In the genomic region with DNA sequence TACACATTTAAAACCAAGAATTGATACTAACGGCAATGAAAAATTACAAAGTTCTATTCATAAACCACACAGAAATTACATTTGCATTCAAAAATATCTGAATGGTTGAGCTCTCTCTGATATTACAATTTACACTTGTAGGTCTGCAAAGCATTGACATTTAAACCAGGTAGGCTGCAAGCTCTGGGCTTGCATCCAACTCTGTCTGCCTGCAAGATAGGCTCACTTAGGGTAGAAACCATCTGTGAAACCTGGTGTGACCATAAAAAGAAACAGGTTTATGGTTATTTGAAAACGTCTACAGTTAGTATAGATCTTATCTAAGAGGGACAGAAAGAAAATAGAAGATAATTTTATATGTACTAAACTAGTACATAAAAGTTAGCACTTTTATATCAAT, we compare ENCODE assay signal across 13 mouse cellular contexts. TPM values are rescaled to one million over a fixed set of nuclear protein-coding genes. Genes with fewer than 3 reads are reported as not detected.
DNase-seq lines count a peak whose midpoint lies in the region.
"Had no signal": no experiment of that assay in that cellular context is flagged by ENCODE, and none has a peak within 500 bp of the region (broad histone marks: within the 10 kb centered on the region; RNA-seq: fewer than 3 reads in every experiment).

No protein-coding gene starts in this region.

- intact Hi-C loops in left cerebral cortex, postnatal 4 days (cut with DNase I) = no loop called here
- intact Hi-C loops in left cerebral cortex, postnatal 14 days (cut with DNase I) = no loop called here

- peak; percentile 36 for DNase-seq in gastrocnemius, adult 18-20 months (ENCODE audit: low spot score)
- DNase-seq in gastrocnemius, postnatal 25 days = no peak
- DNase-seq in left cerebral cortex, postnatal 4 days = peak; percentile 17
- DNase-seq in left cerebral cortex, postnatal 14 days (ENCODE audit: low spot score in 2 of 2) = no peak
- peak; percentile 68 for DNase-seq in cerebellum, adult 11-12 months
- peak; percentile 50 for DNase-seq in fat pad, adult 2 months (ENCODE audit: extremely low read depth, low read depth, low spot score)
- no peak for DNase-seq in urinary bladder, postnatal 36 days (ENCODE audit: low spot score in 2 of 2)
- no peak for DNase-seq in spleen, adult 12 weeks (ENCODE audit: low spot score)
- DNase-seq: thymus, adult 18-20 months had no signal

RNA-seq across cellular contexts. Expression of a gene that starts 1.6 kb away (rescaled TPM):
- 10 to 100 TPM in 1 of 2 experiments, 1 to 10 TPM in 1; 2.0 to 17.6 TPM for total RNA-seq in gastrocnemius, adult 18-20 months (2021)
- total RNA-seq in gastrocnemius, postnatal 25 days (2021) = 10 to 100 TPM; 12.4 to 12.6 TPM
- not detected for total RNA-seq in left cerebral cortex, postnatal 4 days (2021)
- total RNA-seq in left cerebral cortex, postnatal 14 days (2021) = under 1 TPM in 1 of 2 experiments, not detected in 1; 0.11 TPM
- total RNA-seq: liver, adult 2 months; megakaryocyte progenitor cell, adult 5-6 weeks; MEL; monocyte, adult 5-6 weeks had no signal

Comparison
In these comparisons a context has a peak if more than half of its experiments do, and no peak if none do; other contexts are left out.
1. DNase-seq: peak in gastrocnemius, adult 18-20 months (single experiment), left cerebral cortex, postnatal 4 days (single experiment), cerebellum, adult 11-12 months (single experiment) and fat pad, adult 2 months (single experiment); none in gastrocnemius, postnatal 25 days (single experiment), left cerebral cortex, postnatal 14 days (0 of 2), urinary bladder, postnatal 36 days (0 of 2) and spleen, adult 12 weeks (single experiment).